Mouse (Mus musculus) CH12.LX (cell line): ENCODE measurements at regions not wholly inside any gene's neighbourhood (a gene's known extent, or its start where the extent isn't known, plus 50 kb on each side); places are given as distances from the start of the nearest gene placed in this dataset.

Experiments
- DNase-seq: peaks from one replicate; pipeline ENCODE4 v3.0.0-alpha.2; 2013; ENCODE audit errors: extremely low read depth
- H3K27ac ChIP-seq: 2 replicates; pipeline ENCODE4 v1.5.1; 2012; ENCODE audit warnings: low read depth, mild to moderate bottlenecking, control low read depth, moderate library complexity; ENCODE audit not compliant: insufficient read depth
- H3K27me3 ChIP-seq: replicated peaks from 2 replicates; pipeline ENCODE3; 2012; ENCODE audit warnings: inconsistent platforms
- H3K36me3 ChIP-seq, 2 experiments: replicated peaks in 1 of 2; 2 replicates each; pipeline versions ENCODE3 to v1.6.1; 2012; ENCODE audit warnings: inconsistent platforms in 1 of 2, low read length in 1 of 2, mild to moderate bottlenecking in 1 of 2, mixed read lengths in 1 of 2, moderate library complexity in 1 of 2; ENCODE audit not compliant: control insufficient read depth in 1 of 2, insufficient read depth in 1 of 2
- H3K4me1 ChIP-seq, 2 experiments: 2 replicates each; pipeline ENCODE4 v1.6.1; 2012; ENCODE audit warnings: inconsistent platforms in 1 of 2, moderate library complexity in 1 of 2; ENCODE audit not compliant: insufficient read depth in 2 of 2, control insufficient read depth in 1 of 2
- H3K4me2 ChIP-seq: 2 replicates; pipeline ENCODE4 v1.6.1; 2012; ENCODE audit warnings: low read depth, mild to moderate bottlenecking, control low read depth; ENCODE audit not compliant: poor library complexity, insufficient read depth, severe bottlenecking
- H3K4me3 ChIP-seq, 3 experiments: fragments of 150-350 bp in 1 of 3; sonication (generic) in 1 of 3; replicated peaks in 1 of 3; 2 replicates each; pipeline versions ENCODE3 to v1.5.1; 2011 to 2012; ENCODE audit warnings: low read depth in 2 of 3, low read length in 2 of 3, mild to moderate bottlenecking in 2 of 3, moderate library complexity in 2 of 3, control low read depth in 1 of 3, improper control_type of control experiment in 1 of 3, inconsistent platforms in 1 of 3, mixed read lengths in 1 of 3; ENCODE audit not compliant: poor library complexity in 1 of 3
- H3K79me2 ChIP-seq: replicated peaks from 2 replicates; pipeline ENCODE4 v1.6.1; 2012; ENCODE audit warnings: mild to moderate bottlenecking, moderate library complexity; ENCODE audit not compliant: control insufficient read depth, poor library complexity, insufficient read depth, severe bottlenecking; ENCODE audit errors: extremely low read depth
- H3K9ac ChIP-seq: 2 replicates; pipeline ENCODE4 v1.6.1; 2012; ENCODE audit warnings: low read depth, mild to moderate bottlenecking, control low read depth, moderate library complexity; ENCODE audit not compliant: insufficient read depth
- H3K9me3 ChIP-seq: replicated peaks from 2 replicates; pipeline ENCODE3; 2012; ENCODE audit warnings: low read length, inconsistent platforms, mixed read lengths
- BHLHE40 ChIP-seq: IDR thresholded peaks from 2 replicates; pipeline ENCODE4 v1.6.1; 2011; ENCODE audit warnings: mild to moderate bottlenecking, low read depth, low read length, improper control_type of control experiment
- CHD2 ChIP-seq: IDR thresholded peaks from 2 replicates; pipeline ENCODE4 v1.6.1; 2011; ENCODE audit warnings: low read length, improper control_type of control experiment
- E2F4 ChIP-seq: IDR thresholded peaks from 2 replicates; pipeline ENCODE4 v1.6.1; 2011; ENCODE audit warnings: low read depth, low read length, improper control_type of control experiment; ENCODE audit not compliant: insufficient replicate concordance
- EP300 ChIP-seq: IDR thresholded peaks from 2 replicates; pipeline ENCODE4 v1.6.1; 2011; ENCODE audit warnings: low read length, improper control_type of control experiment
- ETS1 ChIP-seq: conservative IDR thresholded peaks from 2 replicates; pipeline ENCODE4 v1.6.1; 2012; ENCODE audit warnings: low read depth, mild to moderate bottlenecking, inconsistent platforms, low read length, improper control_type of control experiment, moderate library complexity
- HCFC1 ChIP-seq: IDR thresholded peaks from 2 replicates; pipeline ENCODE4 v1.6.1; 2012; ENCODE audit warnings: low read depth, mild to moderate bottlenecking, inconsistent platforms, low read length, improper control_type of control experiment
- JUN ChIP-seq: IDR thresholded peaks from 2 replicates; pipeline ENCODE4 v1.6.1; 2011; ENCODE audit warnings: low read depth, mild to moderate bottlenecking, low read length, improper control_type of control experiment, moderate library complexity; ENCODE audit not compliant: insufficient read depth
- KAT2A ChIP-seq: IDR thresholded peaks from 2 replicates; pipeline ENCODE4 v1.6.1; 2012; ENCODE audit warnings: low read length, improper control_type of control experiment, inconsistent platforms; ENCODE audit not compliant: insufficient replicate concordance
- MAFK ChIP-seq: IDR thresholded peaks from 2 replicates; pipeline ENCODE4 v1.6.1; 2011; ENCODE audit warnings: low read length, improper control_type of control experiment; ENCODE audit not compliant: insufficient replicate concordance
- MAX ChIP-seq: IDR thresholded peaks from 2 replicates; pipeline ENCODE4 v1.6.1; 2011; ENCODE audit warnings: low read length, improper control_type of control experiment
- MAZ ChIP-seq: IDR thresholded peaks from 2 replicates; pipeline ENCODE4 v1.6.1; 2012; ENCODE audit warnings: low read depth, mild to moderate bottlenecking, inconsistent platforms, low read length, improper control_type of control experiment, moderate library complexity
- MEF2A ChIP-seq: IDR thresholded peaks from 2 replicates; pipeline ENCODE4 v1.6.1; 2014; ENCODE audit warnings: low read depth, mild to moderate bottlenecking, inconsistent platforms, low read length, improper control_type of control experiment, borderline replicate concordance
- PAX5 ChIP-seq: IDR thresholded peaks from 2 replicates; pipeline ENCODE4 v1.6.1; 2012; ENCODE audit warnings: low read length, inconsistent platforms, mixed read lengths
- RAD21 ChIP-seq: IDR thresholded peaks from 2 replicates; pipeline ENCODE4 v1.6.1; 2011; ENCODE audit warnings: low read depth, mild to moderate bottlenecking, low read length, improper control_type of control experiment, moderate library complexity
- RCOR1 ChIP-seq: conservative IDR thresholded peaks from 2 replicates; pipeline ENCODE4 v1.6.1; 2012; ENCODE audit warnings: low read depth, mild to moderate bottlenecking, inconsistent platforms, low read length, improper control_type of control experiment
- SIN3A ChIP-seq: IDR thresholded peaks from 2 replicates; pipeline ENCODE4 v1.6.1; 2012; ENCODE audit warnings: low read length, improper control_type of control experiment, inconsistent platforms
- SMC3 ChIP-seq: IDR thresholded peaks from 2 replicates; pipeline ENCODE4 v1.6.1; 2011; ENCODE audit warnings: low read depth, low read length, improper control_type of control experiment
- UBTF ChIP-seq: IDR thresholded peaks from 2 replicates; pipeline ENCODE4 v1.6.1; 2012; ENCODE audit warnings: low read depth, mild to moderate bottlenecking, inconsistent platforms, low read length, improper control_type of control experiment, moderate library complexity
- USF2 ChIP-seq: conservative IDR thresholded peaks from 2 replicates; pipeline ENCODE4 v1.6.1; 2011; ENCODE audit warnings: low read depth, low read length, improper control_type of control experiment
- ZC3H11A ChIP-seq: IDR thresholded peaks from 2 replicates; pipeline ENCODE4 v1.6.1; 2012; ENCODE audit warnings: low read depth, mild to moderate bottlenecking, inconsistent platforms, low read length, improper control_type of control experiment
- ZKSCAN1 ChIP-seq: IDR thresholded peaks from 2 replicates; pipeline ENCODE4 v1.6.1; 2012; ENCODE audit warnings: low read depth, inconsistent platforms, low read length, improper control_type of control experiment, borderline replicate concordance
- ZMIZ1 ChIP-seq: IDR thresholded peaks from 2 replicates; pipeline ENCODE4 v1.6.1; 2012; ENCODE audit warnings: low read depth, mild to moderate bottlenecking, inconsistent platforms, low read length, improper control_type of control experiment
- dilution Hi-C: fragments of 300-500 bp; cut with MboI; formaldehyde crosslinking; loops from 2 replicates; pipeline ENCODE4 v1.14.3; 2020; ENCODE audit warnings: low sequenced_read_pairs; ENCODE audit not compliant: extremely low pct_unique_long_range_greater_than_20kb, extremely low pct_ligation_motif_present
- in situ Hi-C: fragments of 300-500 bp; cut with MboI; formaldehyde crosslinking; loops from 3 replicates; pipeline ENCODE4 v1.14.3; 2019; ENCODE audit warnings: low sequenced_read_pairs, low pct_ligation_motif_present, low pct_unique_long_range_greater_than_20kb, mixed read lengths

DNA sequence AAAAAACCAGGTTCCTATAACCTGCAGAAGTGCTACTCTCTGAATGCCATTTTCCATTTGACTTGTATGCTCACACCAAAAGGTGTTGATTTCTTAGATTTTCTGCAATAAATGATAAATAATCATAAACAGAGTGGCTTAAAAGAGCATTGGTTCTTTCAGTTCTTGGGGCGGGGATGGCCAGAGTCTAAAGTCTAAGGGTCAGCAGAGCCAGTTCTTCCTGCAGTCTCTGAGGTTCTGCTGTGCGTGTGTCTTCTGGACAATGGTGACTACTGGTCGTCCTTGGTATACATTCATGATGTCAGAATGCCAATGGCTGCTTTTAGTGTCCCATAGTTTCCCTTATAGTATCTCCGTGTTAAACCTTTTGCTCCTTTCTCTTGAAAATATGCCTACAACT is 66.3 kb downstream of the Ccdc71l start:
- Histone ChIP-seq H3K27me3 (no peaks in the 10 kb centered on the region), H3K9ac (no peak overlapping the region), H3K4me3 (no peak overlapping the region), H3K27ac (no peak overlapping the region), H3K4me1 (peaks cover 0 to 7% of the 10 kb centered on the region in 2 experiments; a peak in 2 of 4 replicates), H3K4me2 (no peak overlapping the region), H3K79me2 (no peaks in the 10 kb centered on the region), H3K36me3 (no peaks in the 10 kb centered on the region), H3K9me3 (no peaks in the 10 kb centered on the region)
- in situ Hi-C loops (no loop called here), dilution Hi-C loops (no loop called here)
- no peak for DNase-seq
- TF ChIP-seq SIN3A (no peak), MAX (no peak), EP300 (no peak), MEF2A (no peak), RCOR1 (no peak), USF2 (no peak), ZKSCAN1 (no peak), BHLHE40 (no peak), UBTF (no peak), SMC3 (no peak), E2F4 (no peak), KAT2A (no peak), PAX5 (no peak), ZC3H11A (no peak)

DNA sequence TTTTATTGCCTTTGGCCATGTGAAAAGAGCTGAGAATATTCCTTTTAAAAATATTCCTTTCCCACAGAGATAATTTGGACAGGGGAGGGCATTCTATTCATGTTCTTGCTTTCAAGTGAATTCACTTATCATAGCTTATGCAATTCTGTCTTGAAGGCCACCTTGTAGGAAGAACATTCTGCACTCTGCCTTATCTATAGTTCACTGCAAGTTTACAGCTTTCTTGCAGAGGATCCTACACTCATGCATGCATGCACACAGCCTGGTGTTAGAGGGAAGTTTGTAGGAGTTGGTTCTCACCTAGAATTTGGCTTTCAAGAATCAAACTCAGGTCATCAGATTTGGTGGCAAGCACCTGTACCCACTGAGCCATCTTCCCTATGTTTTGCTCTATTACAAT is 67.4 kb downstream of the Ccdc71l start:
- Histone ChIP-seq H3K27ac (no peak overlapping the region), H3K9me3 (no peaks in the 10 kb centered on the region), H3K9ac (no peak overlapping the region), H3K79me2 (no peaks in the 10 kb centered on the region), H3K4me1 (peaks cover 0 to 7% of the 10 kb centered on the region in 2 experiments; a peak in 2 of 4 replicates), H3K4me3 (no peak overlapping the region), H3K36me3 (no peaks in the 10 kb centered on the region), H3K27me3 (no peaks in the 10 kb centered on the region), H3K4me2 (no peak overlapping the region)
- dilution Hi-C loops (no loop called here), in situ Hi-C loops (no loop called here)
- DNase-seq = no peak
- TF ChIP-seq MAFK = no peak
- no peak for TF ChIP-seq CHD2
- TF ChIP-seq EP300 = no peak
- TF ChIP-seq HCFC1 = no peak
- no peak for TF ChIP-seq ETS1
- TF ChIP-seq RAD21 = no peak
- no peak for TF ChIP-seq ZMIZ1
- no peak for TF ChIP-seq USF2
- no peak for TF ChIP-seq UBTF
- TF ChIP-seq MAZ = no peak
- TF ChIP-seq KAT2A = no peak
- no peak for TF ChIP-seq JUN
